Mouse (Mus musculus) CH12F3 (cell line): Measurements from ENCODE around the gene Mgst2.

Experiments
- in situ Hi-C: fragments of 300-500 bp; cut with MboI; formaldehyde crosslinking; loops from 2 replicates; pipeline ENCODE4 v1.14.3; 2020; ENCODE audit warnings: low sequenced_read_pairs

Gene Mgst2

GRCm38 (mm10) chr3:51660060-51660459 lies at the start of gene Mgst2:
Gene Mgst2 (plus strand): TSS chr3:51660360.
- in situ Hi-C loops = no loop called here

GRCm38 (mm10) chr3:51611972-51612371 lies 48.2 kb upstream of the Mgst2 start:
- in situ Hi-C loops = no loop called here

DNA sequence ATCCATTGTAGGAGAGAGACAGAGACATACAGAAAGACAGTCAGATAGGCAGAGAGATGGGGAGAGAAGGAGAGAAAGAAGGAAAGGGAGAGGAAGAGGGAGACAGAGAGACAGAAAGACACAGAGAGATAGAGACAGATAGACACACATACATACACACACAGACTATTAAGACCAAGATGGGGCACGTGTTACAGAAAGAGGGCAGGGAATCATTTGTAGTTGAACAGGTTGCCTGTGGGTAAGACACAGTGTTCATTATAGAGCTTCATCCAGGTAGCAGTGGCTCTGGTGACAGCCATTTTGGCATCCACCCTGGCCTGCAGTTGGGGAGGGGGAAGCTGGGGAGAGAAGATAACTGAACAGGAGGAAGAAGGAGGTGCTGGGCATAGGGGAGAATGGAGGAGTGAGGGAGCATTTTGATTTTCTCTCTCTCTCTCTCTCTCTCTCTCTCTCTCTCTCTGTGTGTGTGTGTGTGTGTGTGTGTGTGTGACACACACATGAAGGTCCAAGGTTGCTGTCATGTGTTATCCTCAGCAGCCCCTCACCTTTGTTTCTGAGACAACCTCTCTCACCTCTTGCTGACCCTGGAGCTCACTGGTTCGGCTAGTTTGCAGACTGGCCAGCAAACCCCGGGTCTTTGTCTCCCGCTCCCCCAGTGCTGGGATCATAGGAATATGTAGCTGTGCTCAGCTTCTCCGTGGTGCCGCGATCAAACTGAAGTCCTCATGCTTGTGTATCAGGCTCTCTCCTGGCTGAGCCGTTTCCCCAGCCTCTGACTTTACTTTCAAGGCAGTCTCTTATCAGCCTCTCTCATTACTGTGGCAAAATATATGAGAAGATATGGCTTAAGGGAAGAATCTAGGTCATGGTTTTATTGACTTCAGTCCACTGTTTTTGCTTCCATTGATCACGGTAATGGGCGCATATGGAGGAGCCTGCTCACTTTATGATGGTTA lies 47.5 kb upstream of the Mgst2 start:
- in situ Hi-C loops = no loop called here

DNA sequence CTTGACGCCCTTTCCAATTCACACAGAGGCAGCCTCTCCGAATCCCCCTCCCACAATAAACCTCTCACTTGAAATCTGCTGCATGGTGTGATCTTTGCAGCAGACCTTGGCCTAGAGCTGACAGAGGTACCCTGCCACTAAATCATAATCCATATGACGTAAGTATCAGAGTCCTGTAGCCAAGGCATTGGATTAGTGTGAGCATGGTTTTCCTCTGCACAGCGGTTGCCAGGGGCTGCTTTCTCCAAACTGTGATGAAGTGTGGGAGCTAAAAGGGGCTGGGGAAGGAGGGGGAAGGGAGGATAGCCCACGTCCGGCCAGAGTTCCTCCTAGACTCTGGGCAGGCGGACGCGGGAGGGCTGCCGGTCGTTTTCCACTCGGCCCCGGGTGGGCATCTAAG lies 45.9 kb upstream of the Mgst2 start:
- in situ Hi-C loops = no loop called here

DNA sequence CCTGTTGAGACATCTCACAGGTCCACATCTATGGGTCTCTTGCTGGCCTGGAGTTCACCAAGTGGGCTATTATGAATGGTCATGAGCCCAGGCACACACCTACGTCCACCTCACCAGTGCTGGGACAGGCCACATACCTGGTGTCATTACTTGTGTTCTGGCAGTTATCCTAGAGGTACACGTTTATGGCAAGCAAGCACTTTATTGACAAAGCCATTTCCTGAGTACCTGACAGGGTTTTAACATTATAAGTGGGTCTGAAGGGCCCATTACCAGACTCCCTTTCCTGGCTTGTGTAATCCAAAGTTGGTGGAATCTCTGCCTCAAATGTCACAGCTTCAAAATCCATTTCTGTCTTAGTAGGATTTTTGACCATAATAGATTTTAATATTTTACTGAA lies 36.2 kb upstream of the Mgst2 start:
- in situ Hi-C loops = no loop called here

DNA sequence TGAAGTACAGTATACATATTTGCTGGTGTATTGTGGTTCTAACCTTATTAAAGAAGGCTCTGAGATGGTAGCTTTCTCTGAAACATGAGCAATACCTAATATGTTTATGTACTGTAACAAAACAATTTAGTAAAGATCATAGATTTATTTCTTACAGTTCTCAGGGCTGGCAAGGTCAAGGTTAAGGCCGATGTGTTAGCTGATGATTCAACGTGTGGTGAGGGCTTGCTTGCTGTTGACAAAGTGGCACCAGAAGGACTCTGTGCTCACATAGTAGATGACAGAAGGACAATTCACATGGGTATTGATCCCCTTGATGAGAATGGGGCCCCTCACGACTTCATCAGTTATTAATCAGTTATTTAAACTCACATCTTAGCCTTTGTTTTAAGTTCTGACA lies 32.4 kb upstream of the Mgst2 start:
- in situ Hi-C loops = no loop called here

- in situ Hi-C loops = no loop called here
These were observed 31.2 kb upstream of the Mgst2 start for GRCm38 (mm10) chr3:51628977-51629376.

DNA sequence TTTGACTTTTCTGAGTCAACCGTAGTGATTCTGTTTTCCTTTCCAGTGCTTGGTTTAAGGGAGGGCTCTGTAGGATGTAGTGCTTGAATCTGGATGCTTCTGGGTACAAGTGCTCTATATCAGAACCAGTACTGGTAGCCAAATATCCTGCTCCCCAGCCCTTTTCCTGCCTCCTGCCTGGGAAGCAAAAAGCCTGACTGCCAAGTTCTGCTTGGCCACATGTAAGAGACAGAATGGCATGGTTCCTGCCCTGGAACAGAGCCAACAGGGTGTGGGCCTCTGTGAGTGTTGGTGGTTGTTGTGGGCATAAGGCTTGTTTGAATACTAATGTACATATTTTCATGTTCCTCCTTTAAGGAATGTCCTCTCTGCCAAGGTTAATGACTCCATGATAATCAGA lies 29.4 kb upstream of the Mgst2 start:
- in situ Hi-C loops = no loop called here

- in situ Hi-C loops = no loop called here
These were observed 28.2 kb upstream of the Mgst2 start for GRCm38 (mm10) chr3:51631971-51632370.

GRCm38 (mm10) chr3:51634451-51634850 lies 25.7 kb upstream of the Mgst2 start:
- in situ Hi-C loops = no loop called here

GRCm38 (mm10) chr3:51635960-51636359 lies 24.2 kb upstream of the Mgst2 start:
- in situ Hi-C loops = no loop called here

- in situ Hi-C loops = no loop called here
These were observed 23.5 kb upstream of the Mgst2 start for GRCm38 (mm10) chr3:51636700-51637099.

DNA sequence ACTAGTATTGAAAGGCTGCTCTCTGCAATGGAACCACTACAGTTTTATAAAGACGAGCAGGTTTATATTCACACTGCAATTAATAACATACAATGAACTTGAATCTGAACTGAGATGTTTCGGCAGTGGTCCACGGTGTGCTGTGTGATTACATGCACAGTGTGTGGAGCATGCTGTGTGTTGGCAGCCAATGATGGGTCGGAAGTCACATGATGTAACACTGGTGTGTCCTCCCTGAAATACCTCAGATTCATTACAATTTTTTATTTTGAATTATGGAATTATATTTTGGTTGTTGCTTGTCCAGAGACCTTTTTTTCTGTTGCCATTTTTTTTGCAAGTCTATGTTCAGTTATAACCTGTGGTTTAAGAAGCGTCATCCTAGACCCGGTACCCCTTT lies 22.8 kb upstream of the Mgst2 start:
- in situ Hi-C loops = no loop called here

- in situ Hi-C loops = no loop called here
These were observed 21.9 kb upstream of the Mgst2 start for GRCm38 (mm10) chr3:51638260-51638659.

DNA sequence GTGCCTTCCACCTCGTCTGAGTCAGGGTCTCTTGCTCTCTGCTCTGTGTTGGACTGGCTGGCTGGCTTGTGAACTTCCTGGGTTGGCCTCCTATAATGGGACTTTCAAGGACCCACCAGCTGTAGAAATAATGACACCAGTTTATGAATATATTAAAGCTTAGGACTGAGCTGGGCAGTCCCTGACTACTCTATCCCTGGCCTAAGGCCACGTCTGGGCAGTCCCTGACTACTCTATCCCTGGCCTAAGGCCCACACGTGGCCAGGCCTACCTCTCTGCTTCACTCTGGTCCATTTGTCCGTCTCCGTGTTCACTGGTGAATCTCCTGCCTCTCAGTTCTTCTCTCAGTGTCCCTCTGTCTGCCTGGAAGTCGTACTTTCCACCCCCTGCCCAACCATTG lies 14.7 kb upstream of the Mgst2 start:
- in situ Hi-C loops = loop anchor here (10.0 kb wide), 1 partner anchor 61 kb away; no protein-coding TSS in a partner anchor

DNA sequence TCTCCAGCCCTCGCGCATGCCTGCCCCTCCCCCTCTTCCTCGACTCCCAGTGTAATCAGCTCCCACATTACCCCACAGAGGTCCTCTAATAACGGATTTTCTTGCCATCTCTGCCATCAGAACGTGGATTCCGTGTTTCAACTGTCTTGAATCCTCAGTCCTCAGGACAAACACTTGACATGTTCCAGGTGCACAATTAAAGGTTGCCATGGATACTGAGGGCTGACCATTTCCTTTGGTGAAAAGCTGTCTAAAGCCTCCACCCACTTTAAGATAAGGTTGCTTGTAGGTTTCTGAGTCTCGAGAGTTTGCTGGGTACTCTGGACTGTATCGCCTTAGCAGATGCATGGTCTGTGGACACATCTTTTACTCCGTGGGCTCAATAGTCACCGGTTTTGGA lies 13.9 kb upstream of the Mgst2 start:
- in situ Hi-C loops = loop anchor here (10.0 kb wide), 1 partner anchor 62 kb away; no protein-coding TSS in a partner anchor

DNA sequence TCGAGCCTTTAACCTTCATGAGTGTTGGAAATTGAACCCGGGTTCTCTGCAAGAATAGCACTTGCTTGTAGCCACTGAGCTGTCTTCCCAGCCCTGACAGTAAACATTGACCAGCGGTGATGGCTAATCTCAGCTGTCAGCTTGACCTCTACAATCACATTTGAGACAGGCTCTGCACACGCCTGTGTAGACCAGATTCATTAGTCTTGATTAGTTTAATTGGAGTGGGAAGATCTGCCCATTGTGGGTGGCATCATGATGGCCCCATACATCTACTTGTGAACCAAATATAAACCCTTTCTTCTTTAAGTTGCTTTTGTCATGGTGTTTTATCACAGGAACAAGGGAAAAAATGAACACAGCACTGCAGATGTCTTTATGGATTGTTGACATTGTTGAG lies 12.8 kb upstream of the Mgst2 start:
- in situ Hi-C loops = loop anchor here (10.0 kb wide), 1 partner anchor 63 kb away; no protein-coding TSS in a partner anchor

GRCm38 (mm10) chr3:51648037-51648664 lies 12.0 kb upstream of the Mgst2 start:
- in situ Hi-C loops = loop anchor here (10.0 kb wide), 1 partner anchor 63 kb away; no protein-coding TSS in a partner anchor

DNA sequence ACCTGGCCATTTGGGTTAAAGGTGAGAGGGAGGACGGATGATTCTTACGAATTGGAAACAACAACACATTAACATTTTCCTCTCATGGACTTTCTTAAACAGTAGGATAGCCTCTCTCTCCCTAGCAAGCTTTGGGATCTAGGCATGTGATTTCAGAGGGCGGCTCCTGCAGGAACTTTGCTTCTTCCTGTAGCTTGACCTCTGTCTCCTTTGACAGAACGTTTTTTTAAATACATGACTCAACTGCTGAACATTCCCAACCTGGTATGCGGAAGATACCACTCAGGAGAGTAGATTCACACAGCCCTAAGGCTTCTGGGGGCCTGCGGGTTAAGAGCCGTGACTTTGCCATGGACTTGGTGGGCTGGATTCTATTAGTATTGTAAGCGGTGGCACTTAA lies 10.7 kb upstream of the Mgst2 start:
- in situ Hi-C loops = loop anchor here (10.0 kb wide), 1 partner anchor 65 kb away; no protein-coding TSS in a partner anchor

DNA sequence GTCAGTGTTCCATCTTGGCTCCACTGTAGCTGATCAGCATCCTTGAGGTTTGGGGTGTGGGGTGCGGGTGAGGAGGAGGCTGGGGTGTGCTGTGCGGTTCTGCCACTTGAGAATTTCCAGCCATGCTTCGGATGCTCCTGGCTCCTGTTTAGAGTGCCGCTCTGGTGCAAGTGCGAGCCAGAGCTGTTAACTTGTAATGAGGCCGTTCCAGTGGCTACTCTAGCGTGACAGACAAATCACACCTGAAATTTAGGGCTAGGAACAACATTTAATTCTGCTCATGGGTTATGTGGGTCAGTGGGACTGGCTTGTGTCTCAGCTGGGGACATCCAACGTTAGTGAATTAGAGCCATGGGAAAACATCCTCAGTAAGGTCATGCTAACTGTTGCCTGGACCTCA lies 10.2 kb upstream of the Mgst2 start:
- in situ Hi-C loops = loop anchor here (10.0 kb wide), 1 partner anchor 65 kb away; no protein-coding TSS in a partner anchor

DNA sequence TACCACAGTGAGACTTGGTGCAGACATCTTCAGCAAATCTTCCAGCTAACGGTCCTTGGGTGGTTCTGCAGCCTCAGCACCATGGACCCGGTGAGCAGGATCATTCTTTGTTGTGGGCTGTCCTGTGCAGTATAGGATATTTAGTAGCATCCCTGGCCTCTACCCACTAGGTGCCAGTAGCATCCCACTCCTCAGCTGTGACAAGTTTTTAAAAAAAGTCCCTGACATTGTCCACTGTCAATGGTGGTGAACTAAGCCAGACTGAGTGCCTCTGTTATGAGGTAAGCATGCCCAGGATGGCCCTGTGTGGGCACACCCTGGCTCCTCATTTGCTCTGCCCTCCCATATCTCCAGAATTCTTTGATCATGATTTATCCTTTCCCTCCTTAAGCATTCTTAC lies 9.0 kb upstream of the Mgst2 start:
- in situ Hi-C loops = no loop called here

DNA sequence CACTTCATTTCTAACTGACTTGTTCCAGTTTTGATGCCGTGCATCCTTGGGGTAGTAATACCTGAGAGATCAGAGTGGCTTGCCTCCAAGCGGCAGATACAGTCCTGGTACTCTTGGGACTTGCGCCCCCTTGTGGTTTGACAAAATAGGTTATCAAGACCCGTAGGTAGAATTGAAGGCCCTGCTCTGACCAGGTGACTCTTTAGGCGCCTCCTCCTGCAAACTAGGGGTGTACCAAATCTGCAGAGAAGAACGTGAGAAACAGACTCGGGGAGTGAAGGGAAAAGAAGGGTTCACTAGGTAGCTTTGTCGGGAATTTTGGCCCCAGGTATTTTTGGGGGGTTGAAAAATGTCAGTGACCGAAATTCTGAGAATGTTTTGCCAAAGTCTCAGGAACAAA lies 7.9 kb upstream of the Mgst2 start:
- in situ Hi-C loops = no loop called here
